Mouse (Mus musculus) midbrain, embryonic 15.5 days (tissue): ENCODE data around the gene Lrrc2. TPM values are rescaled to one million over a fixed set of nuclear protein-coding genes. Genes with fewer than 3 reads are reported as not detected.

Experiments used
- microRNA-seq: library from miRNA; unstranded; fragments of <30 nt; microRNA quantifications from one replicate; pipeline ENCODE4, GENCODE M21; 2016
- polyA plus RNA-seq: library from polyadenylated mRNA; unstranded; fragments of >200 nt; fragmentation: Nextera tagmentation; extraction: Ambion mirVana; gene quantifications from 2 replicates; pipeline ENCODE4 v1.2.1, GENCODE M21; 2015

Lrrc2 gene
- polyA plus RNA-seq, 1 experiment from 2014 or later: 1.0 TPM

Small RNA genes within 50 kb of the gene (microRNA-seq; reads per million reads assigned to microRNA genes)
- gene Gm24269: not detected

Other genes with a start within 250 kb of the Lrrc2 start
- 0.56 and 2.0 TPM in 2 replicates for gene Myl3, start 209.7 kb upstream of the Lrrc2 start, polyA plus RNA-seq
- gene Pth1r, start 204.4 kb upstream of the Lrrc2 start, polyA plus RNA-seq: 8.7 and 9.2 TPM in 2 replicates
- gene Prss42, start 153.4 kb upstream of the Lrrc2 start, polyA plus RNA-seq: not detected in 2 replicates
- gene Prss44, start 137.6 kb upstream of the Lrrc2 start, polyA plus RNA-seq: not detected in 2 replicates
- not detected in 2 replicates for gene Prss43, start 124.9 kb upstream of the Lrrc2 start, polyA plus RNA-seq
- gene Prss45, start 117.0 kb upstream of the Lrrc2 start, polyA plus RNA-seq: not detected in 2 replicates
- gene Prss46, start 107.0 kb upstream of the Lrrc2 start, polyA plus RNA-seq: not detected in 2 replicates
- gene Prss50, start 93.6 kb upstream of the Lrrc2 start, polyA plus RNA-seq: 0.20 TPM in 1 of 2 replicates, not detected in the other
- gene Als2cl, start 71.7 kb upstream of the Lrrc2 start, polyA plus RNA-seq: 1.2 and 2.0 TPM in 2 replicates
- gene Tmie, start 71.4 kb upstream of the Lrrc2 start, polyA plus RNA-seq: 2.7 and 3.1 TPM in 2 replicates
- gene Fam240a, start 34.7 kb upstream of the Lrrc2 start, polyA plus RNA-seq: not detected in 2 replicates
- gene Tdgf1, start 5.4 kb upstream of the Lrrc2 start, polyA plus RNA-seq: not detected in 2 replicates
- gene Rtp3, start 39.0 kb downstream of the Lrrc2 start, polyA plus RNA-seq: not detected in 2 replicates
- 1.4 and 1.9 TPM in 2 replicates for gene Ltf, start 67.7 kb downstream of the Lrrc2 start, polyA plus RNA-seq
- gene Ccrl2, start 106.0 kb downstream of the Lrrc2 start, polyA plus RNA-seq: 1.1 and 1.2 TPM in 2 replicates
- gene Lrrfip2, start 166.0 kb downstream of the Lrrc2 start, polyA plus RNA-seq: 45.6 and 51.3 TPM in 2 replicates